Mouse (Mus musculus) limb, embryonic 11.5 days (tissue): ENCODE results near the gene Dst. TPM values are rescaled to one million over a fixed set of nuclear protein-coding genes. Genes with fewer than 3 reads are reported as not detected.

Experiments
- ATAC-seq: fragments of 200-750 bp; cut with Nextera tagmentation; 2 replicates; pipeline ENCODE4 v1.8.0; 2017; ENCODE audit warnings: low read depth; ENCODE audit not compliant: insufficient number of reproducible peaks, low FRiP score, low TSS enrichment
- DNase-seq: peaks from one replicate; pipeline ENCODE4 v3.0.0-alpha.2; 2015; ENCODE audit warnings: low spot score
- H3K27ac ChIP-seq: fragments of 300-500 bp; sonication (generic); replicated peaks from 2 replicates; pipeline ENCODE4 v1.5.1; 2014; ENCODE audit warnings: low read depth, mild to moderate bottlenecking, low read length
- H3K27me3 ChIP-seq: fragments of 300-500 bp; sonication (generic); 2 replicates; pipeline ENCODE4 v1.6.1; 2014; ENCODE audit warnings: mild to moderate bottlenecking, low read length, mixed read lengths; ENCODE audit not compliant: control insufficient read depth, insufficient read depth
- H3K36me3 ChIP-seq: fragments of 300-500 bp; sonication (generic); 2 replicates; pipeline ENCODE4 v1.6.1; 2014; ENCODE audit warnings: mild to moderate bottlenecking, low read length, moderate library complexity, mixed read lengths; ENCODE audit not compliant: control insufficient read depth, insufficient read depth
- H3K4me1 ChIP-seq: fragments of 300-500 bp; sonication (generic); 2 replicates; pipeline ENCODE4 v1.6.1; 2014; ENCODE audit warnings: low read length, mixed read lengths; ENCODE audit not compliant: control insufficient read depth, insufficient read depth
- H3K4me2 ChIP-seq: fragments of 300-500 bp; sonication (generic); 2 replicates; pipeline ENCODE4 v1.6.1; 2014; ENCODE audit warnings: low read depth, mild to moderate bottlenecking, moderate library complexity; ENCODE audit not compliant: severe bottlenecking
- H3K4me3 ChIP-seq: fragments of 300-500 bp; sonication (generic); 2 replicates; pipeline ENCODE4 v1.5.1; 2014; ENCODE audit warnings: low read depth, low read length
- H3K9ac ChIP-seq: fragments of 300-500 bp; sonication (generic); 2 replicates; pipeline ENCODE4 v1.6.1; 2014; ENCODE audit warnings: mild to moderate bottlenecking, low read length
- H3K9me3 ChIP-seq: fragments of 300-500 bp; sonication (generic); 2 replicates; pipeline ENCODE4 v1.6.1; 2016; ENCODE audit warnings: low read length; ENCODE audit not compliant: control insufficient read depth
- WGBS: fragments of 180-500 bp; shearing (Covaris S2); extraction: QIAGEN DNeasy Blood & Tissue Kit; methylation state at CpG from one replicate; pipeline ENCODE4 v1.1.7; 2014; 5-methylcytosine and 5-hydroxymethylcytosine counted together
- polyA plus RNA-seq: library from polyadenylated mRNA; unstranded; fragments of >200 nt; fragmentation: Nextera tagmentation; extraction: Ambion mirVana; gene quantifications from 2 replicates; pipeline ENCODE4 v1.2.1, GENCODE M21; 2014

The Dst gene
- polyA plus RNA-seq, 1 experiment from 2014 or later = 14.7 TPM

DNA sequence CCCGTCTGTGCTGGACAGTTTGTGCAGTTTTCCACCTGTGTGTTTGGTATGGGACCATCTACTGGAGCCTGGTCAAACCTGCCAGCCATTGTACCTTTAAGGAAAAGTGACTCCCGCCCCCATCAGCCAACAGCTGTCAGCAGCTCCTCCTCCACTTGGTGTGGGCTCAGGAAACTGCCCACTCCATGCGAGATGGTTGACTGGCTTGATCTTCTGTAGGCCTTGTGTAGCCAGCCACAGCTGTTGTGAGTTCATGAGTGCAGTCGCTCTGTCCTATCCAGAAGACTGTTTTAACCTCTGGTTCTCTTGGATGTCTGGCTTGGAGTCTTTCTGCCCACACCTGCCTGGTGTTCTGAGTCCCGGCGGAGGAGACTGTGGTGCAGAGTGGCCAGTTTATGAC is 117.9 kb downstream of the Dst start:
- H3K27ac ChIP-seq = no peak overlapping the region
- H3K9ac ChIP-seq = no peak overlapping the region
- H3K9me3 ChIP-seq = no peaks in the 10 kb centered on the region
- no peaks in the 10 kb centered on the region for H3K27me3 ChIP-seq
- DNase-seq (no peak), ATAC-seq (no peak)
- 0 out of 2 replicates have a peak, but pooled peaks cover 2% of the 10 kb centered on the region for H3K4me1 ChIP-seq
- WGBS = 81% methylated on average over 6 of the region's 6 CpGs
- H3K36me3 ChIP-seq = no peaks in the 10 kb centered on the region
- H3K4me3 ChIP-seq = no peak overlapping the region
- H3K4me2 ChIP-seq = no peak overlapping the region

DNA sequence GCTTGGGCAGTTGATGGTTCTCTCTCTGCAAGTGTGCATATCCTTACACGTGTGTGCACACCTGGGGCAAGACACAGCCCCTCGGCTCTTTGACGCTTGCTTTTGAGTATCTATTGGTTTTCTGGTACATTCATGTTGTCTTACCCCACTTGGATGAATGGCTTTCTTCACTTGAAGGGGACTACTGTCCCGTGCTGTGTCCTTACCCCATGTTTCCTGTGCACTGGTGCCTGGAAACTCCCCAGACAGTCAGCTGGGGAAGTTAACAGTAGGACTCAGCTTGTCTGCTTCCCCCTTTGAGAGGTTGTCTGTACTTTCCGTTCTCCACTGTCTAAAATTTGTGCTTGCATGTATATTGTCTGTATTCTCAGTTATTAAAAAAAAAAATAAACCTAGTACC is 120.7 kb downstream of the Dst start:
- no peaks in the 10 kb centered on the region for H3K36me3 ChIP-seq
- WGBS = 83% methylated on average over 5 of the region's 5 CpGs
- DNase-seq = no peak

GRCm38 (mm10) chr1:34030330-34031021 is 122.5 kb downstream of the Dst start:
- no peaks in the 10 kb centered on the region for H3K27me3 ChIP-seq
- H3K36me3 ChIP-seq = no peaks in the 10 kb centered on the region
- no peak overlapping the region for H3K4me2 ChIP-seq
- H3K4me1 ChIP-seq = peaks cover 4% of the 10 kb centered on the region; the same call in 1 of the 2 replicates
- DNase-seq (no peak), ATAC-seq (no peak)
- no peak overlapping the region for H3K9ac ChIP-seq
- H3K27ac ChIP-seq = no peak overlapping the region
- no peaks in the 10 kb centered on the region for H3K9me3 ChIP-seq
- H3K4me3 ChIP-seq = no peak overlapping the region
- WGBS = 78% methylated on average over 17 of the region's 17 CpGs

More for the DNA sequence above, 120.7 kb downstream of the Dst start:
- no peaks in the 10 kb centered on the region for H3K9me3 ChIP-seq
- ATAC-seq = no peak
- H3K4me2 ChIP-seq = no peak overlapping the region
- H3K27ac ChIP-seq = no peak overlapping the region
- H3K4me3 ChIP-seq = no peak overlapping the region
- H3K4me1 ChIP-seq = no peaks in the 10 kb centered on the region
- no peak overlapping the region for H3K9ac ChIP-seq
- no peaks in the 10 kb centered on the region for H3K27me3 ChIP-seq

DNA sequence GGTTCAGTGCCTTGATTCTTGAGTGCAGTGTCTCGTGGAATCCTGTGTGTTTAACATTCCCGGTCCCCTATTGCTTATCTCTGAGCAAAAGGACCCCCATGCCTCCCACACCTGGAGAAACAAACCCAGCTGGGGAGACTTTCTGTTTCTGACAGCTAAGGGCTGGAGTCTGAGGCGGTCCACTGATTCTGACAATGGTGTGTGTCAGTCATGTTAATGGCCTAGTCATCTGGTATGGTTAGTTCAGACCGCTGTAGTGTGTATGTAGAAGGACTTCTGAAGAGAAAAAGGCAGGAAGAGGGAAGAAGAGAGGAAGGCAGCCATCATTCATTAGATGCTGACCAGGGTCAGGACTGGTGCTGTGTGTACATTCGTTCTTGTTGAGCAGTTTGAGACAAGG is 125.0 kb downstream of the Dst start:
- DNase-seq = no peak
- Histone ChIP-seq H3K4me2 (no peak overlapping the region), H3K27ac (no peak overlapping the region), H3K36me3 (no peaks in the 10 kb centered on the region), H3K4me1 (peaks cover 5% of the 10 kb centered on the region; the same call in 1 of the 2 replicates), H3K4me3 (no peak overlapping the region), H3K9ac (no peak overlapping the region), H3K9me3 (no peaks in the 10 kb centered on the region), H3K27me3 (no peaks in the 10 kb centered on the region)
- 77% methylated on average over 5 of the region's 5 CpGs for WGBS
- ATAC-seq = no peak

DNA sequence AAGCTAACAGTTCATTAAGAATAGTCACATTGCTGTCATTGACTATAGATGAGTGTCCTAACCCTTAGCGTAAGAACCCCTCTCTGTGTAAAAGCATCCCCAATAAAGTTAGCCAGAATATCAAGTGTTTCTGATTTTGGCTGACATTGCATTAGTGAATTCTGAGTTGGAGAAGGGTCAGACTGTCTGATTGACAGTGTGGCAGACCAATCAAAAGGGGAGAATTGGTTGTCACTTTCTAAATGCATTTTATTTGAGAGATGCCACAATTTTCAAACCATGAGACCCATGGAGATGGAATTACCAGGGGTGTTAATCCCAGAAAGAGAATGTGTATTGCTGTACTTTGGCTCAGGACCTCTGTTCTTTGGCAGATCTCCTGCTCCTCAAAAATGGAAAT is 125.5 kb downstream of the Dst start:
- Histone ChIP-seq H3K4me3 (no peak overlapping the region), H3K36me3 (no peaks in the 10 kb centered on the region), H3K27me3 (no peaks in the 10 kb centered on the region), H3K4me1 (peaks cover 5% of the 10 kb centered on the region; the same call in 1 of the 2 replicates), H3K9ac (no peak overlapping the region), H3K4me2 (no peak overlapping the region), H3K27ac (no peak overlapping the region), H3K9me3 (no peaks in the 10 kb centered on the region)
- DNase-seq (no peak), ATAC-seq (no peak)
- 97% methylated on average over 1 of the region's 1 CpGs for WGBS

DNA sequence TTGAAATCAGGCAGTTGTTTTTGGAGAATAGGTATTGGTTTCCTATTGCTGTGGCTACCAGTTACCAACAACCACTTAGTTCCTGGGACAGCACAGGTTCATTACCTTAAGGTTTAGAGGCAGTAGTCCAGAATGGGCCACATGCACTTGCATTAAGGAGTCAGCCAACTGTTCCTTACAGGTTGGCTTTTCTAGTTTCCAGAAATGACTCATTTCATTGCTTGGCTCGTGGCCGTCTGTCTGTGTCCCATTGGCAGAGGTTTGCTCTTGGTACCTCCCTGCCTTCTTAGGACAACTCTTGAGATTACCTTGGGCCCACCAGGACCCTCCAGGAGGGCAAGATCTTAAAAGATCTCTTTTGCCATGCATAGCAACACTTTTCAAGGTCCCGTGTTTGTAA is 125.9 kb downstream of the Dst start:
- no peak overlapping the region for H3K4me2 ChIP-seq
- H3K4me3 ChIP-seq = no peak overlapping the region
- no peak for ATAC-seq
- no peak overlapping the region for H3K27ac ChIP-seq
- H3K9ac ChIP-seq = no peak overlapping the region
- no peaks in the 10 kb centered on the region for H3K27me3 ChIP-seq
- 91% methylated on average over 3 of the region's 3 CpGs for WGBS
- no peak for DNase-seq
- H3K4me1 ChIP-seq = peaks cover 5% of the 10 kb centered on the region; the same call in 1 of the 2 replicates
- no peaks in the 10 kb centered on the region for H3K9me3 ChIP-seq
- H3K36me3 ChIP-seq = no peaks in the 10 kb centered on the region

GRCm38 (mm10) chr1:34036111-34036510 is 128.1 kb downstream of the Dst start:
- peaks cover 5% of the 10 kb centered on the region; the same call in 1 of the 2 replicates for H3K4me1 ChIP-seq
- H3K27me3 ChIP-seq = no peaks in the 10 kb centered on the region
- no peaks in the 10 kb centered on the region for H3K36me3 ChIP-seq
- no peak overlapping the region for H3K9ac ChIP-seq
- H3K27ac ChIP-seq = no peak overlapping the region
- no peak for DNase-seq
- no peak overlapping the region for H3K4me3 ChIP-seq
- H3K9me3 ChIP-seq = no peaks in the 10 kb centered on the region
- WGBS = 92% methylated on average over 12 of the region's 12 CpGs
- ATAC-seq = no peak
- no peak overlapping the region for H3K4me2 ChIP-seq

GRCm38 (mm10) chr1:34038571-34038970 is 130.5 kb downstream of the Dst start:
- H3K27ac ChIP-seq = no peak overlapping the region
- no peak for DNase-seq
- peaks cover 5% of the 10 kb centered on the region; the same call in 1 of the 2 replicates for H3K4me1 ChIP-seq
- no peaks in the 10 kb centered on the region for H3K36me3 ChIP-seq
- no peak overlapping the region for H3K4me2 ChIP-seq
- ATAC-seq = no peak
- 92% methylated on average over 7 of the region's 7 CpGs for WGBS
- H3K27me3 ChIP-seq = no peaks in the 10 kb centered on the region
- H3K4me3 ChIP-seq = no peak overlapping the region
- no peak overlapping the region for H3K9ac ChIP-seq
- H3K9me3 ChIP-seq = no peaks in the 10 kb centered on the region

- Histone ChIP-seq H3K4me3 (no peak overlapping the region), H3K9ac (no peak overlapping the region), H3K9me3 (no peaks in the 10 kb centered on the region), H3K27me3 (no peaks in the 10 kb centered on the region), H3K36me3 (no peaks in the 10 kb centered on the region), H3K4me2 (no peak overlapping the region), H3K27ac (no peak overlapping the region), H3K4me1 (peaks cover 5% of the 10 kb centered on the region; the same call in 1 of the 2 replicates)
- DNase-seq (no peak), ATAC-seq (no peak)
- 67% methylated on average over 3 of the region's 3 CpGs for WGBS
Observed at GRCm38 (mm10) chr1:34040049-34040448, 132.0 kb downstream of the Dst start.
